Mouse (Mus musculus): ENCODE data around the gene Slc22a26.
A peak's percentile ranks its signal among the peaks of the same experiment; 100 is the strongest.

The Slc22a26 gene

DNA sequence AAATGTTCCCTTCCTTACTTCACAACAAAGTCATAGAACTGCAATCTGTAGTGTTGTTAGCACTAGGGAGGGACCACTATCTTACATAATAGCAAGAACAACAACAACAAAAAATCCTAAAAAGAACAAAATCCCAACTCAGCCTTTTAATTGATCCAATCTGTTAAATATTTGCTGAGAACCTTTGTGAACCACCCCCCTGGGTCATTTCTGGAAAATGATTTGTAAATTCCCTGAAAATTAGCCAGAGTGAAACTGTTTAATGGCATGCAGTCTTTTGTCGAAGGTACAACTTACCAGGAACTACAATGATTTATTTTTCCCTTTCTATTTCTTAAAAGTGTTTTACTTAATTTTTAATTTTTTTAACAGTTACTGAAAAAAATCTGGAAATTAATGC lies at the start of gene Slc22a26:
Gene Slc22a26, minus strand, starts transcription at position 97 of the 400 bp plus-strand sequence.
- no peak for DNase-seq (ENCODE audit: low read depth, low spot score)

DNA sequence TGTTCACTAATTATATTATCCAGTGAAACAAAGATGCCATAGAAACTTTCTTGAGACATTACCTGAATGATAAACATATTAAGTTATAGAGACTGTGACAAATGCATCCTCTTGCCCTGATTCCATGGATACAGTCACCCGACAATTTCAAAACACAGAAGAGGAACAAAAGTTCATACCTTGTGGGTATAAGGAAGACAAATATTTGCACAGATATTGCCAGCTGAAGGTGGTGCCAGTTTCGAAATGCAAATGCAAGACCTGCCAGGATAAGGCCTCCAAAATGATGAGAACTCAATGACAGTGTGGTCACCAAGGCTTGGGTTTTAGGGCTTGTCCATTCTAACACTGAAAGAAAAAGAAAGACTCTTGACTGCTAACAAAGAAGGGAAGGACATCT lies 27.4 kb upstream of the Slc22a26 start:
- no peak for DNase-seq (ENCODE audit: low read depth, low spot score)

DNA sequence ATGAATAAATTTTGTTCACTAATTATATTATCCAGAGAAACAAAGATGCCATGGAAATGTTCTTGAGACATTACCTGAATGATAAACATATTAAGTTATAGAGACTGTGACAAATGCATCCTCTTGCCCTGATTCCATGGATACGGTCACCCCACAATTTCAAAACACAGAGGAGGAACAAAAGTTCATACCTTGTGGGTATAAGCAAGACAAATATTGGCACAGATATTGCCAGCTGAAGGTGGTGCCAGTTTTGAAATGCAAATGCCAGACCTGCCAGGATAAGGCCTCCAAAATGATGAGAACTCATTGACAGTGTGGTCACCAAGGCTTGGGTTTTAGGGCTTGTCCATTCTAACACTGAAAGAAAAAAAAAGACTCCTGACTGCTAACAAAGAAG lies 11.9 kb downstream of the Slc22a26 start:
- DNase-seq (ENCODE audit: low read depth, low spot score) = no peak

DNA sequence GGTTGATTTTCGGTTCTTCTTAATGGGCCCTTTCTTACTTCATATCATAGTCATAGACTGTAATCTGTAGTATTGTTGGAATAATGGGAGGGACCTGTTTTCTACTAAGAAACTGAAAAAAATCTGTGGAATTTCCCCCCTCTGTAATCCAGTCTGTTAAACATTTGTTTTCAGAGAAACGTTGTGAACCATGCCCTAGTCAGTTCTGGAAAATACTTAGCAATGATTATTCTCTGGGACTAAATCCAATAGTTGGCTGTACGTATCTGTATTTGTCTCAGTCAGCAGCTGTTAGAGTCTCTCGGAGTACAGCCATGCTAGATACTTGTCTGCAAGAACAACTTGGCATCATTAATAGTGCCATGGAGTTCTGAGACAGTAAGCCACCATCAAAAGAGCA lies 27.2 kb downstream of the Slc22a26 start:
- no peak for DNase-seq (ENCODE audit: low read depth, low spot score)

DNA sequence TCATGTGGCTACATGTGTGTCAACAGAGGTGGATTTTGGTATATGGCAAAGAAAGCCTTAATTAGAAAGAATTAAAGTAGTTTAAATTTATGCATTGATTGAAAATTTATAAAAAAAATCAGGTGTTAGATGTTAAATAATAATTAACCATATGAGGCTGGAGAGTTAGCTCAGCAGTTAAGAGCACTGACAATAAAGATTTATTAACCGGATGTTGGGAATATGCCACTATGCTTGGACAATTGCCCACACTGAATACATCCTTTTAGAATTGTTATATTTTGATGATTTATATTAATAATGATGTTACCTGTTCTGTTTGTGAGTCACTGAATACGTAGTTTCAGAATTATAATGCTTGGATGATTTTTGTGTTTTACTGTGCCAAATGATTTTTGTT lies 36.3 kb downstream of the Slc22a26 start:
- DNase-seq (ENCODE audit: low read depth, low spot score) = no peak

DNA sequence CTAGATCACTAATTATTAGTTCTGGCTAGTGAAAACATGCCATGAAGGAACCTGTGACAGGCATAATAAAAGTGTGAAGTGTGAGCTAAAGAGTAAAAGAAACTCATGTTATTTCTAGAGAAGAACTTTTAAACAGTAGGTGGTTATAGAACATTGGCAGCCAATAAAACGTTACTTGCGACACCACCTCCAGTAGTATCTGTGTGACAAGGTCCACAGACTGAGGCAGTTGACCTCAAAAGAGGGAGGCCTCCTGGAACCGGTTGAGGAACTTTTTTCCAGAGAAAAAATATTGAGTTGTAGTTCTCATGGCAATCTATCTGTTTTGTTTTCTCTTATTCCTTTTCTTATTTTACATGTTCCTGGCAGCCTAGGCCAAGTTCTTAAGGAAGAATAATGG lies 36.9 kb downstream of the Slc22a26 start:
- no peak for DNase-seq (ENCODE audit: low read depth, low spot score)

DNA sequence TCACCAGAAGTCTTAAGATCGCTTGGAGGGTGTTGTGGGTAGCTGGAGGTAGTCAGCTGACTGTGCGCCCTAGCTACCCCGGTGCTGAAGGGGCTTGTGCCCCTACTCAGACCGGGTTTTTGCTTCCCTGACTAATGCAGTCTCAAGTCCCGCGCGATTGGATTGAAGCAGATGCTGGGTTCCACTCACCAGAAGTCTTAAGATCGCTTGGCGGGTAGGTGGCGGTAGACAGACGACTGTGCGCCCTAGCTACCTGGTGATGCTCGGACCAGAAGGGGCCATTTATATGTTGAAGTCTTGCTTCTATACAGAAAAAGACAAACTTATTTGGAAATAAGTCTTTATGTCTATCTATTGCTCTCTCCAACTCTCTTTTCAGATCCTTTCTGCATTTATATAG lies 49.1 kb downstream of the Slc22a26 start:
- DNase-seq (ENCODE audit: low read depth, low spot score) = peak; percentile 57

Measured in ES-CJ7 (cell line).